Mouse (Mus musculus): ENCODE measurements at regions not wholly inside any gene's neighbourhood (a gene's known extent, or its start where the extent isn't known, plus 50 kb on each side); places are given as distances from the start of the nearest gene placed in this dataset.

- no peak for TF ChIP-seq CTCF (IDR thresholded peaks at IDR 0.05; ENCODE audit: borderline replicate concordance, insufficient read depth, low read depth, low read length)
- TF ChIP-seq POLR2A (IDR thresholded peaks at IDR 0.05; ENCODE audit: borderline replicate concordance, insufficient read depth, low read length), result no peak
Observed at GRCm38 (mm10) chr2:78291665-78292064, 345.5 kb upstream of the Cwc22 start.
